Mouse (Mus musculus) lung, postnatal 10 days (tissue): ENCODE data around the gene Slc12a7.
A peak's percentile ranks its signal among the peaks of the same experiment; 100 is the strongest.
"Not testable (repeated sequence)": the region's sequence is repeated elsewhere in the genome, so short reads cannot be mapped to it uniquely, and the experiment has no call there.

Experiments
- DNase-seq: peaks from one replicate; pipeline ENCODE4 v3.0.0; 2021

Slc12a7 gene

GRCm38 (mm10) chr13:73732742-73733700, at the start of gene Slc12a7:
Gene Slc12a7 (plus strand): TSS chr13:73733094.
- DNase-seq: peak; percentile 51

GRCm38 (mm10) chr13:73683682-73684081, 49.2 kb upstream of the Slc12a7 start:
- no peak for DNase-seq

GRCm38 (mm10) chr13:73684412-73684811, 48.5 kb upstream of the Slc12a7 start:
- no peak for DNase-seq

- no peak for DNase-seq
These were observed 47.4 kb upstream of the Slc12a7 start for GRCm38 (mm10) chr13:73685502-73685901.

- no peak for DNase-seq
These were observed 45.3 kb upstream of the Slc12a7 start for GRCm38 (mm10) chr13:73687601-73688000.

- no peak for DNase-seq
These were observed 44.0 kb upstream of the Slc12a7 start for GRCm38 (mm10) chr13:73688934-73689333.

GRCm38 (mm10) chr13:73692249-73692868, 40.5 kb upstream of the Slc12a7 start:
- peak; percentile 76 for DNase-seq

- no peak for DNase-seq
These were observed 39.6 kb upstream of the Slc12a7 start for GRCm38 (mm10) chr13:73693333-73693732.

- no peak for DNase-seq
These were observed 37.9 kb upstream of the Slc12a7 start for GRCm38 (mm10) chr13:73694972-73695371.

- DNase-seq: no peak
These were observed 36.4 kb upstream of the Slc12a7 start for GRCm38 (mm10) chr13:73696529-73696928.

GRCm38 (mm10) chr13:73699714-73700113, 33.2 kb upstream of the Slc12a7 start:
- DNase-seq: no peak

- no peak for DNase-seq
These were observed 32.3 kb upstream of the Slc12a7 start for GRCm38 (mm10) chr13:73700554-73700953.

GRCm38 (mm10) chr13:73701161-73701883, 31.6 kb upstream of the Slc12a7 start:
- no peak for DNase-seq

- DNase-seq: peak; percentile 36
These were observed 30.1 kb upstream of the Slc12a7 start for GRCm38 (mm10) chr13:73702776-73703175.

- not testable (repeated sequence) for DNase-seq
These were observed 29.4 kb upstream of the Slc12a7 start for GRCm38 (mm10) chr13:73703486-73703885.

- no peak for DNase-seq
These were observed 28.1 kb upstream of the Slc12a7 start, which contains the start of gene Slc6a19 for GRCm38 (mm10) chr13:73704694-73705325. Gene Slc6a19 (minus strand): TSS chr13:73704865.

GRCm38 (mm10) chr13:73709491-73709890, 23.4 kb upstream of the Slc12a7 start:
- DNase-seq: peak; percentile 25

- DNase-seq: no peak
These were observed 21.7 kb upstream of the Slc12a7 start for GRCm38 (mm10) chr13:73711221-73711620.

GRCm38 (mm10) chr13:73711803-73712202, 21.1 kb upstream of the Slc12a7 start:
- no peak for DNase-seq

- DNase-seq: no peak
These were observed 20.7 kb upstream of the Slc12a7 start for GRCm38 (mm10) chr13:73712228-73712627.

- DNase-seq: no peak
These were observed 19.7 kb upstream of the Slc12a7 start for GRCm38 (mm10) chr13:73713204-73713603.

- no peak for DNase-seq
These were observed 18.9 kb upstream of the Slc12a7 start for GRCm38 (mm10) chr13:73714020-73714419.

GRCm38 (mm10) chr13:73718225-73718624, 14.7 kb upstream of the Slc12a7 start:
- peak; percentile 87 for DNase-seq
